Mouse (Mus musculus): ENCODE results near the gene Grrp1.

DNA sequence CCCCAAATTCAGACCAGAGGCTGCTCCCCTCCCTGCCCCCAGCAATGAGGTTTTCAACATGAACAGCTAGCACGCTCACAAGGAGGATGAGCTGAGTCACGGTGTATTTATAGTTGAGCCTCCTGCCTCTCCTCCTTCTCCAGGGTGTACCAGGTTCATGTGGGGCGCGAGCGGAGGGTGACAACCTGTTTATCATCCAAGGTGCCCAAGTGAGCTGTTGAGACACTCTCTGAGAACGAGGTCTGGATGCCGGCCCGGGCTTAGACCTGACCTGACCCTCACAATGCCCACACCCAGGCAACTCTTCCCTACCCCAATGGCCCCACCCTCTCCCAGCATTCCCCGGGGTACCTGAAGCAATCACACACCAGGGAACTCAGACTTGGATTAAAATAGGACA lies 46.4 kb upstream of the Grrp1 start:
- TF ChIP-seq CTCF (IDR thresholded peaks at IDR 0.05; ENCODE audit: low read depth) (no peak), EP300 (optimal IDR thresholded peaks at IDR 0.05) (no peak)

Measured in stomach, postnatal 0 days (tissue).